Mouse (Mus musculus): ENCODE data around the gene Proser2.

DNA sequence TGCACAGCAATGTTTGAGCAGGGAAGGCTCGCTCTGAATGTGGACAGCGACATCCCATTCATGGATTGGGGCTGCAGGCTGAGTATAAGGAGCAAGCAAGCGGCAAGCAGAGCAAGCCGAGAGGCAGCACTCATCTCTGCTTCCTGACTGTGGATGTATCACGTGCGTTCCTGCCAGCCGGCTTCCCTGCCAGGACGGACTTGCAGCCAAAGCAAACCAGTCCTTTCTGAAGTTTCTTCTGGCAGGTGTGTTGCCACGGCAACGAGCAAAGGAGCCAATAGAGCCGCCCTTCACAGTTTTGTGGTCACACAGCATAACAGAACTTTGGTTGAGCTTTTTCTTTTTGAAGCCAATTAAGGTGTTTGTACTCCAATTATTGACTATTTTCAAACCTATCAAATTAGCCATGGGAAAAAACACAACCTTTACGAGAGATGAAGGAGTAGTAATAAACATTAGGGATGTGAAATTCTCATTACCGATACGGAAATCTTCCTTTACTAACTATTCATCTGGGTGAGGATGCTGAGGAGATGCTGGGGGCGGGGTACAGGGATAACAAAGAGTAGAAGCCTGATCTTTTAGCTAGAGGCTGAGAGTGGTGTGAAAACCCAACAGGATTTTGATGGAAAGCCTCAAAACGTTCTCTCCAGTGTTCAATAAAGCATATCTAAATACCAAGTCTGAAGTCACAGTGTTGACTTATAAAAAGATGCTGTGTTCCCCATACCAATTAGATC, 13.1 kb upstream of the Proser2 start:
- TF ChIP-seq CTCF (IDR thresholded peaks at IDR 0.05; ENCODE audit: extremely low read depth, insufficient read depth, low read length) (no peak), POLR2A (IDR thresholded peaks at IDR 0.05; ENCODE audit: extremely low read depth, insufficient read depth, low read length) (no peak)
